Mouse (Mus musculus): Measurements from ENCODE around the gene Krtap10-10. TPM values are rescaled to one million over a fixed set of nuclear protein-coding genes. Genes with fewer than 3 reads are reported as not detected.

The Krtap10-10 gene
- polyA plus RNA-seq, 1 experiment from 2014 or later, result not detected

DNA sequence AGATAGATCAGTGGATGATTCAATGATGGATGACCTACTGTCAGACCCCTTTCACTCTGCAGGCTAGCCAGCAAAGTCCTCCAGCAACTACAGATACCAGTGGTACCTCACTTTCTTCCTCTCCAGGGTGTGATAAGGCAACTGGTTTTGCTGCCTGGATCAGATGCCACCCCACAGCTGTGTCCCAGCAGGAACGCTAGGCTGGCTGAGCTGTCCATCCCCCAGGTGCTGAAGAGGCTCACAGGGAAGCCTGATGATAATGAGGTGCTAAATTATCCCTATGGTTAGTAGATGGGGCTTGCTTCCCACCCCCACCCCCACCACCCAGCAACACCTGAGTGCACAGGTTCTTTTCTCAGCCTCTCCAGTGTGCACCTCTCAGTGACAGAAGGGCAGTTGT, 31.8 kb downstream of the Krtap10-10 start:
- WGBS, result 0% methylated on average over 1 of the region's 1 CpGs
- ATAC-seq (ENCODE audit: insufficient number of reproducible peaks, low FRiP score), result no peak
- Histone ChIP-seq H3K9me3 (replicated peaks) (0 out of 2 replicates have a peak, but pooled peaks cover 7% of the 10 kb centered on the region), H3K4me3 (no peak overlapping the region), H3K4me1 (replicated peaks) (0 out of 2 replicates have a peak, but pooled peaks cover 4% of the 10 kb centered on the region), H3K27ac (ENCODE audit: poor library complexity, severe bottlenecking) (no peak overlapping the region), H3K27me3 (replicated peaks) (peaks cover 20% of the 10 kb centered on the region), H3K9ac (no peak overlapping the region), H3K4me2 (no peak overlapping the region), H3K36me3 (no peaks in the 10 kb centered on the region)

DNA sequence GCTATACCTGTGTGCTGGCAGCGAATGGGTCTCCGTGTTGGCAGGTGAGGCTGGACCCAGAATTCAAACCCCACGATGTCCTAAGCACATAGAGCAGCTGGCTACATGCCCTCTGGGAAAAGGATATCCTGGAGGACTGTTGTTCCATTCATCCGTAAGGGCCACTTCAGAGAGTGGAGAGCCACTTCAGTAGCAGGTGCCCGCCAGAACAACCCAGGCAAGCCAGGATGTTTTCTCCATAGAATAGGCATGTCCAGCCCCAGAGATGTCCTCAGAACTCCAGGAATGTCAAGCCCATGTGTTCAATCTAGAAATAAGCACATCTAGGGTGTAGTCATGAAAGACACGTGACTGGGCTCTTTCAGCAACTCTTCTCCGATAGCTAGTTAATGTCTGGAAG, 33.9 kb downstream of the Krtap10-10 start:
- Histone ChIP-seq H3K36me3 (no peaks in the 10 kb centered on the region), H3K4me3 (no peak overlapping the region), H3K9me3 (replicated peaks) (0 out of 2 replicates have a peak, but pooled peaks cover 7% of the 10 kb centered on the region), H3K4me1 (replicated peaks) (0 out of 2 replicates have a peak, but pooled peaks cover under 1% of the 10 kb centered on the region), H3K4me2 (no peak overlapping the region), H3K9ac (no peak overlapping the region), H3K27me3 (replicated peaks) (peaks cover 13% of the 10 kb centered on the region; the same call in 1 of the 2 replicates), H3K27ac (ENCODE audit: poor library complexity, severe bottlenecking) (no peak overlapping the region)
- WGBS, result 78% methylated on average over 7 of the region's 7 CpGs
- no peak for ATAC-seq (ENCODE audit: insufficient number of reproducible peaks, low FRiP score)

DNA sequence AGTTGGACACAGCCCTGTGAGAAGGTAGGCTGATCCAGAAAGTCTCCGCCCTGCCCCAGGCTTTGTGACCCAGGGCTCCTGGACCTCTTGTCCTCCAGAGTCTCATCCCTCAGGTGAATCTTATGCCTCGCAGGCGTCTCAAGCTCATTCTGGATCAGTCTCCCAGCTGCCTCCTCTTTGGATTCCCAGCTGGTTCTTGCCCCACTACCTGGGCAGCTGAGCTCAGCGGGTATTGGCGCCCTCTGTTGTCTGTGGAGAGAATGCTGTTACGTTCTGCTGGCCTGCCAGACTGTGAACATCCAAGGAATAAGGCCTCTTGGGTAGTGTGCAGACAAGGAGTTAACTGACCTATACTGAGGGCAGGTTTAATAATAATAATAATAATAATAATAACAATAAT, 43.2 kb downstream of the Krtap10-10 start:
- 52% methylated on average over 6 of the region's 6 CpGs for WGBS
- Histone ChIP-seq H3K36me3 (no peaks in the 10 kb centered on the region), H3K4me1 (replicated peaks) (no peaks in the 10 kb centered on the region), H3K4me2 (no peak overlapping the region), H3K27me3 (replicated peaks) (no peaks in the 10 kb centered on the region), H3K9ac (no peak overlapping the region), H3K9me3 (replicated peaks) (no peaks in the 10 kb centered on the region; the same call in 1 of the 2 replicates), H3K27ac (ENCODE audit: poor library complexity, severe bottlenecking) (no peak overlapping the region), H3K4me3 (no peak overlapping the region)
- no peak for ATAC-seq (ENCODE audit: insufficient number of reproducible peaks, low FRiP score)

DNA sequence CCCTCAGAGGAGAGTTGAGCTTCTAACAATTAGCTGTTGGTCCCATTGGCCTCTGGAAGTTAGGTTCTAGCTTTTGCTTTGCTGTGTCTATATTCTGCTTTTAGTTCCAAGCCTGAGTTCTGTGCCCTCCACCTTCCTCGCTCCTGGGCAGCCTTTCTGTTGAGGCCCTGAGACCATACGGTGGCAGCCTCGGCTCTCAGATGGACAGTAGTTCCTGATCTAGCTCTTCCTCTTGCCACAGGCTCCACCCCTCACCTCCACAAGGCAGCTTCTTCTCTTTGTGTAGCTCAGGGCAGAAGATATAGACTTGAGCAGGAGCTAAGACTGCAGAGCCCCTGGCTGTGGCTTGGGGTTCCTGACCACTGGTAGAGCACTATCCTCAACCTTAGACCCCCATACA, 44.6 kb downstream of the Krtap10-10 start:
- no peaks in the 10 kb centered on the region for H3K4me1 ChIP-seq (replicated peaks)
- H3K4me2 ChIP-seq, result no peak overlapping the region
- no peaks in the 10 kb centered on the region; the same call in 1 of the 2 replicates for H3K9me3 ChIP-seq (replicated peaks)
- no peaks in the 10 kb centered on the region for H3K27me3 ChIP-seq (replicated peaks)
- H3K4me3 ChIP-seq, result no peak overlapping the region
- H3K9ac ChIP-seq, result no peak overlapping the region
- no peak for ATAC-seq (ENCODE audit: insufficient number of reproducible peaks, low FRiP score)
- no peaks in the 10 kb centered on the region for H3K36me3 ChIP-seq
- WGBS, result 60% methylated on average over 3 of the region's 3 CpGs
- H3K27ac ChIP-seq (ENCODE audit: poor library complexity, severe bottlenecking), result no peak overlapping the region

DNA sequence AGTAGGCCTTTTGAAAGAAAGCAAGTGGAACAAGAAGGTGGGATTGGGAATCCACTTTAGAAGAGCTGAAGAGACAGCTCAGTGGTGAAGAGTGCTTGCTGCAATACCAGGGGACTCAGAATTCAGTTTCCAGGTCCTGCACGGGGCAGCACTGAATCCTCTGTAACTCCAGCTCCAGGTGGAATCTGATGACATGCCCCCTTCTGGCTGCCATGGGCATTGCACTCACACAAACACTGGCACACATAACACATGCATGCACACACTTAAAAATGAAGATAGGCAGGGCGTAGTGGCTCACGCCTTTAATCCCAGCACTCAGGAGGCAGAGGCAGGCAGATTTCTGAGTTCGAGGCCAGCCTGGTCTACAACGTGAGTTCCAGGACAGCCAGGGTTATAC, 46.8 kb downstream of the Krtap10-10 start:
- H3K4me1 ChIP-seq (replicated peaks), result no peaks in the 10 kb centered on the region
- no peak overlapping the region for H3K4me3 ChIP-seq
- no peak overlapping the region for H3K9ac ChIP-seq
- ATAC-seq (ENCODE audit: insufficient number of reproducible peaks, low FRiP score), result no peak
- 88% methylated on average over 5 of the region's 5 CpGs for WGBS
- H3K27ac ChIP-seq (ENCODE audit: poor library complexity, severe bottlenecking), result no peak overlapping the region
- H3K27me3 ChIP-seq (replicated peaks), result peaks cover 12% of the 10 kb centered on the region
- H3K9me3 ChIP-seq (replicated peaks), result no peaks in the 10 kb centered on the region; the same call in 1 of the 2 replicates
- no peaks in the 10 kb centered on the region for H3K36me3 ChIP-seq
- no peak overlapping the region for H3K4me2 ChIP-seq

DNA sequence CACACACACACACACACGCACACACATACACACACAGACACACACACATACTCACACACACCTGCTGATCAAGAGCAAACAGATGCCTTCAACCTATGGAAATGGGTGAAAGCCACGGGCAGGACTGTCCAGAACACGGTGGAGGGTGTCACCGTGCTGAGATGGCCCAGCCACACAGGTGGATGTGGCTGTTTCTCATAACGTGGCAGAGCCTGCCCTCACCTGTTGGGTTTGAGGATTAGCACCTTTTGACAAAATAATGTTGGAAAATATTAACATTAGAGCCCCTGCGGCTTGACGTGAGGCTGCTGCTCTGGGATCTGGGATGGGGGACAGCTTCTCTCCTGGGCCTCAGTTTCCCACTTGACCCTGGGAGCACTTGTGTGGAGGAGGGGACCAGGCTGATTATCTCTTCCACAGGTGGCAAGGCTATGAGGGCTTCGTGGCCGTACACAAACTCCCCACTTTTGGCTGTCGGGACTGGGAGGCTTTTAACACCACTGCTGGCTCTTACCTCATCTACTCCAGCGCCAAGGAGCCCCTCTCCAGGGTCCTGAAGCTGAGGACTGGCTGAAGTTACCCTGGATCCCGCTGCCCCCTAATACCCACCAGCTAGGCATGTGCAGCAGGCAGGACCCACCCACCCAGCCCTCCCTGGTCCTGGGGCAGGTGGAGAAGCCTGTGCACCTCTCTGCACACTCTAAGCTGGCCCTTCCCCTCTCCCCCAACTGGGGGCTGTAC, 50.4 kb downstream of the Krtap10-10 start:
- 46% methylated on average over 12 of the region's 12 CpGs for WGBS

More for the DNA sequence above, 50.4 kb downstream of the Krtap10-10 start:
- Histone ChIP-seq H3K4me3 (no peak overlapping the region), H3K9ac (no peak overlapping the region), H3K4me2 (no peak overlapping the region), H3K9me3 (replicated peaks) (peaks cover 5% of the 10 kb centered on the region; the same call in 1 of the 2 replicates), H3K27ac (ENCODE audit: poor library complexity, severe bottlenecking) (no peak overlapping the region), H3K27me3 (replicated peaks) (peaks cover 12% of the 10 kb centered on the region), H3K36me3 (no peaks in the 10 kb centered on the region), H3K4me1 (replicated peaks) (no peaks in the 10 kb centered on the region)
- ATAC-seq (ENCODE audit: insufficient number of reproducible peaks, low FRiP score), result no peak

Other genes with a start within 250 kb of the Krtap10-10 start
- gene Sumo3, start 229.8 kb upstream of the Krtap10-10 start, polyA plus RNA-seq (2016; fragmentation: Nextera tagmentation; extraction: Ambion mirVana), result 177 and 184 TPM in 2 replicates
- 14.5 TPM in 1 of 2 replicates, not detected in the other for gene Gm49325, start 229.8 kb upstream of the Krtap10-10 start, polyA plus RNA-seq (2016; fragmentation: Nextera tagmentation; extraction: Ambion mirVana)
- gene Ube2g2, start 213.7 kb upstream of the Krtap10-10 start, polyA plus RNA-seq (2016; fragmentation: Nextera tagmentation; extraction: Ambion mirVana), result 69.5 and 72.8 TPM in 2 replicates
- gene Tspear, start 149.4 kb upstream of the Krtap10-10 start, polyA plus RNA-seq (2016; fragmentation: Nextera tagmentation; extraction: Ambion mirVana), result not detected in 2 replicates
- gene Gm19402, start 145.2 kb upstream of the Krtap10-10 start, polyA plus RNA-seq (2016; fragmentation: Nextera tagmentation; extraction: Ambion mirVana), result not detected in 2 replicates
- gene Gm9508, start 138.7 kb upstream of the Krtap10-10 start, polyA plus RNA-seq (2016; fragmentation: Nextera tagmentation; extraction: Ambion mirVana), result not detected in 2 replicates
- not detected in 2 replicates for gene Gm10272, start 129.3 kb upstream of the Krtap10-10 start, polyA plus RNA-seq (2016; fragmentation: Nextera tagmentation; extraction: Ambion mirVana)
- gene Gm10024, start 124.5 kb upstream of the Krtap10-10 start, polyA plus RNA-seq (2016; fragmentation: Nextera tagmentation; extraction: Ambion mirVana), result not detected in 2 replicates
- not detected in 2 replicates for gene Gm10142, start 120.1 kb upstream of the Krtap10-10 start, polyA plus RNA-seq (2016; fragmentation: Nextera tagmentation; extraction: Ambion mirVana)
- not detected in 2 replicates for gene Krtap12-1, start 115.3 kb upstream of the Krtap10-10 start, polyA plus RNA-seq (2016; fragmentation: Nextera tagmentation; extraction: Ambion mirVana)
- gene Gm10100, start 109.5 kb upstream of the Krtap10-10 start, polyA plus RNA-seq (2016; fragmentation: Nextera tagmentation; extraction: Ambion mirVana), result not detected in 2 replicates
- gene Gm18596, start 93.3 kb upstream of the Krtap10-10 start, polyA plus RNA-seq (2016; fragmentation: Nextera tagmentation; extraction: Ambion mirVana), result not detected in 2 replicates
- gene Gm9736, start 84.6 kb upstream of the Krtap10-10 start, polyA plus RNA-seq (2016; fragmentation: Nextera tagmentation; extraction: Ambion mirVana), result not detected in 2 replicates
- not detected in 2 replicates for gene Gm3233, start 76.3 kb upstream of the Krtap10-10 start, polyA plus RNA-seq (2016; fragmentation: Nextera tagmentation; extraction: Ambion mirVana)
- not detected in 2 replicates for gene Gm3238, start 64.6 kb upstream of the Krtap10-10 start, polyA plus RNA-seq (2016; fragmentation: Nextera tagmentation; extraction: Ambion mirVana)
- not detected in 2 replicates for gene Gm7138, start 59.0 kb upstream of the Krtap10-10 start, polyA plus RNA-seq (2016; fragmentation: Nextera tagmentation; extraction: Ambion mirVana)
- not detected in 2 replicates for gene Gm3250, start 53.4 kb upstream of the Krtap10-10 start, polyA plus RNA-seq (2016; fragmentation: Nextera tagmentation; extraction: Ambion mirVana)
- gene Gm7137, start 47.7 kb upstream of the Krtap10-10 start, polyA plus RNA-seq (2016; fragmentation: Nextera tagmentation; extraction: Ambion mirVana), result not detected in 2 replicates
- not detected in 2 replicates for gene Gm9639, start 40.9 kb upstream of the Krtap10-10 start, polyA plus RNA-seq (2016; fragmentation: Nextera tagmentation; extraction: Ambion mirVana)
- not detected in 2 replicates for gene Gm19668, start 36.8 kb upstream of the Krtap10-10 start, polyA plus RNA-seq (2016; fragmentation: Nextera tagmentation; extraction: Ambion mirVana)
- gene Gm9507, start 24.1 kb upstream of the Krtap10-10 start, polyA plus RNA-seq (2016; fragmentation: Nextera tagmentation; extraction: Ambion mirVana), result not detected in 2 replicates
- not detected in 2 replicates for gene Gm2696, start 21.3 kb upstream of the Krtap10-10 start, polyA plus RNA-seq (2016; fragmentation: Nextera tagmentation; extraction: Ambion mirVana)
- not detected in 2 replicates for gene Krtap10-4, start 8.9 kb upstream of the Krtap10-10 start, polyA plus RNA-seq (2016; fragmentation: Nextera tagmentation; extraction: Ambion mirVana)
- gene Gm36176, start 10.9 kb downstream of the Krtap10-10 start, polyA plus RNA-seq (2016; fragmentation: Nextera tagmentation; extraction: Ambion mirVana), result not detected in 2 replicates
- gene Gm10318, start 16.9 kb downstream of the Krtap10-10 start, polyA plus RNA-seq (2016; fragmentation: Nextera tagmentation; extraction: Ambion mirVana), result not detected in 2 replicates
- gene Gm3285, start 26.0 kb downstream of the Krtap10-10 start, polyA plus RNA-seq (2016; fragmentation: Nextera tagmentation; extraction: Ambion mirVana), result not detected in 2 replicates
- 1.9 and 2.1 TPM in 2 replicates for gene Lrrc3, start 66.6 kb downstream of the Krtap10-10 start, polyA plus RNA-seq (2016; fragmentation: Nextera tagmentation; extraction: Ambion mirVana)
- gene Trpm2, start 134.6 kb downstream of the Krtap10-10 start, polyA plus RNA-seq (2016; fragmentation: Nextera tagmentation; extraction: Ambion mirVana), result 0.19 and 0.32 TPM in 2 replicates
- 14.8 and 15.6 TPM in 2 replicates for gene 1810043G02Rik, start 142.6 kb downstream of the Krtap10-10 start, polyA plus RNA-seq (2016; fragmentation: Nextera tagmentation; extraction: Ambion mirVana)
- gene Pfkl, start 174.1 kb downstream of the Krtap10-10 start, polyA plus RNA-seq (2016; fragmentation: Nextera tagmentation; extraction: Ambion mirVana), result 220 and 226 TPM in 2 replicates
- gene Dnmt3l, start 206.0 kb downstream of the Krtap10-10 start, polyA plus RNA-seq (2016; fragmentation: Nextera tagmentation; extraction: Ambion mirVana), result not detected in 2 replicates
- 0.42 TPM in 1 of 2 replicates, not detected in the other for gene Aire, start 207.7 kb downstream of the Krtap10-10 start, polyA plus RNA-seq (2016; fragmentation: Nextera tagmentation; extraction: Ambion mirVana)
- gene Icosl, start 233.4 kb downstream of the Krtap10-10 start, polyA plus RNA-seq (2016; fragmentation: Nextera tagmentation; extraction: Ambion mirVana), result 1.5 and 1.6 TPM in 2 replicates